Mouse (Mus musculus): ENCODE measurements around the gene Nedd8.

DNA sequence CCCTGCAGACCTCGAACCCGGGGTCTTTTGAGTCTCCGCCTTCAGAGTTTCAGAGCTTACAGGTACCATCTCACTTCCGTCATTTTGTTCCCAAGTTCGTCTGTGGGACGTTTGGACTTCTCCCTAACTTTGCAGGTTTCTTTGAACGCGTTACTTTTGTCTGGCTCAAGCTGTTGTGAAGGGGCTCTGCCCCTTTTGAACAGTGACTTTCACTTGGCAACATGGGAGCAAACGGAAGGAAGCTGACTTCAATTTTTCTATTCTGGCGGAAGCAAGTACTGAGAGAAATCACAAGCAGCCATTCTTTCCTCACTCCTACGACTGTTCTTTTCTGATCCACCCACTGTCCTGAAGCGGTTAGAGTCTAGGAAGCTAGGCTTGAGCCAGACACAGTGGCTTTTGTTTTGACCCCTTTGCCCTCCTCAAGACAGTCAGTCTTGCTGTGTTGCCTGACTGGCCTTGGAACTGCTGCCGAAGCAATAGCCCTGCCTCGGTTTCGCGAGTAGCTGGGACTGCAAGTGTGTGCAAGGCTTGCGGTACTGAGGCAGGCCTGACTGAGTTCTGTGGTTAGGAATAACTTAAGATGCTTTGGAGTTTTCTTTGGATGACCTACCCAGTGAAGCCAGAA, 27.5 kb downstream of the Nedd8 start:
- no peak for TF ChIP-seq CTCF (IDR thresholded peaks at IDR 0.05; ENCODE audit: control insufficient read depth, insufficient read depth, insufficient read length)
- TF ChIP-seq MAX (IDR thresholded peaks at IDR 0.05): no peak
- no peak for TF ChIP-seq USF1 (IDR thresholded peaks at IDR 0.05; ENCODE audit: low read depth)
- no peak for TF ChIP-seq MYOD1 (IDR thresholded peaks at IDR 0.05; ENCODE audit: control insufficient read depth, insufficient read length, low read depth)
- no peak for TF ChIP-seq CEBPB (IDR thresholded peaks at IDR 0.05; ENCODE audit: low read depth)
- no peak for TF ChIP-seq MYOG (IDR thresholded peaks at IDR 0.05; ENCODE audit: control insufficient read depth, extremely low read depth, insufficient read length)
- TF ChIP-seq FOSL1 (IDR thresholded peaks at IDR 0.05; ENCODE audit: insufficient read depth, low read length, poor library complexity, severe bottlenecking): no peak
